Mouse (Mus musculus) heart, postnatal 0 days (tissue): Measurements from ENCODE around the gene Il17rc.

Experiments
- CTCF ChIP-seq: IDR thresholded peaks from 2 replicates; pipeline ENCODE4 v1.5.1; 2016; ENCODE audit warnings: antibody characterized with exemption, control low read depth, low read depth
- EP300 ChIP-seq: IDR thresholded peaks from 2 replicates; pipeline ENCODE4 v1.6.1; 2016; ENCODE audit warnings: antibody characterized with exemption, low read depth

- TF ChIP-seq CTCF, result no peak
- TF ChIP-seq EP300, result no peak
Observed at GRCm38 (mm10) chr6:113455007-113455406, 16.2 kb upstream of the Il17rc start.
